Mouse (Mus musculus) forebrain, embryonic 12.5 days (tissue): ENCODE data around the gene Tns1. TPM values are rescaled to one million over a fixed set of nuclear protein-coding genes. Genes with fewer than 3 reads are reported as not detected.
A peak's percentile ranks its signal among the peaks of the same experiment; 100 is the strongest.

ENCODE experiments used
- ATAC-seq: fragments of 200-750 bp; cut with Nextera tagmentation; 2 replicates; pipeline ENCODE4 v1.8.0; 2017; ENCODE audit warnings: moderate TSS enrichment; ENCODE audit not compliant: low FRiP score
- H3K27ac ChIP-seq: fragments of 300-500 bp; sonication (generic); 2 replicates; pipeline ENCODE4 v1.5.1; 2016; ENCODE audit warnings: mild to moderate bottlenecking
- H3K27me3 ChIP-seq: fragments of 300-500 bp; sonication (generic); 2 replicates; pipeline ENCODE4 v1.6.1; 2016; ENCODE audit warnings: mild to moderate bottlenecking
- H3K36me3 ChIP-seq: fragments of 300-500 bp; sonication (generic); replicated peaks from 2 replicates; pipeline ENCODE4 v1.6.1; 2016; ENCODE audit warnings: mild to moderate bottlenecking
- H3K4me1 ChIP-seq: fragments of 300-500 bp; sonication (generic); 2 replicates; pipeline ENCODE4 v1.6.1; 2016
- H3K4me2 ChIP-seq: fragments of 300-500 bp; sonication (generic); 2 replicates; pipeline ENCODE4 v1.6.1; 2016; ENCODE audit warnings: mild to moderate bottlenecking, moderate library complexity
- H3K4me3 ChIP-seq: fragments of 300-500 bp; sonication (generic); replicated peaks from 2 replicates; pipeline ENCODE4 v1.5.1; 2016; ENCODE audit warnings: mild to moderate bottlenecking
- H3K9ac ChIP-seq: fragments of 300-500 bp; sonication (generic); 2 replicates; pipeline ENCODE4 v1.6.1; 2016; ENCODE audit warnings: mild to moderate bottlenecking
- H3K9me3 ChIP-seq: fragments of 300-500 bp; sonication (generic); 2 replicates; pipeline ENCODE4 v1.6.1; 2016
- WGBS: fragments of 180-500 bp; shearing (Covaris S2); methylation state at CpG from one replicate; pipeline ENCODE4 v1.1.7; 2016; 5-methylcytosine and 5-hydroxymethylcytosine counted together
- polyA plus RNA-seq: library from polyadenylated mRNA; unstranded; fragments of >200 nt; fragmentation: Nextera tagmentation; extraction: Ambion mirVana; gene quantifications from 2 replicates; pipeline ENCODE4 v1.2.1, GENCODE M21; 2016

Tns1 gene
- polyA plus RNA-seq, 1 experiment from 2014 or later: 13.0 TPM

DNA sequence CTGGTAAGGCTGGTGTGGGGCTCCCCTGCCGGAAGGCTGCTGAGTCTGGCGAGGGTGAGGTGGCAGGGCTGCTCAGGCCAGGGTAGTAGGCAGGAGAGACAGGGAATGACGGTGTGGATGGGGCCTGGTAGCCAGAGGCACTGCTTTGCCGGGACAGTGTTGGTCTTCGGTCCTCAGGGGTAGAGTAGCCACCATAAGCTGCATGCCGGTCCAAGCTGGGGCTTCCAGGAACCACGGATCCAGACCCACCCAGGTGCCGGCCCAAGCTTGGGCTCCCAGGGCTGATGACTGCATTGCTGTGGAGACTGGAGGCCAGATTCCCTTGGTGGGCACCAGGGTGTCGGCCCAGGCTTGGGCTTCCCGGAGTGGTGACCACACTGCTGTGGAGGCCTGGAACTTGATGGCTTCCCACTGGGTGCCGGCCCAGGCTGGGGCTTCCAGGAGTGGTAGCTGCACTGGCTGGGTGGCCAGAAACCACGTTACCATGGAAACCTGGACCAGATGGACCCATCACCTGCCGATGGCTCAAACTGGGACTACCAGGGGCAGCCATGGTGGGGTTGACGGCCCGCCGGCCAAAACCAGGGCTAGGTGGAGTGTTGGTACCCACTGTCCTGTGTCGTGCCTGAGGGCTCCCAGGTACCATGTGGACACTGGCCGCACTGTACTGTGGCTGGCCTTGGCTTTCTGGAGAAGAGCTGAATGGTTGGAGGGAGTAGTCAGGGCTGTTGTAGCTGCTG is 199.2 kb downstream of the Tns1 start:
- no peaks in the 10 kb centered on the region for H3K4me1 ChIP-seq
- H3K9me3 ChIP-seq: no peaks in the 10 kb centered on the region
- no peak overlapping the region for H3K9ac ChIP-seq
- H3K4me3 ChIP-seq: no peak overlapping the region
- H3K27me3 ChIP-seq: no peaks in the 10 kb centered on the region
- WGBS: 89% methylated on average over 18 of the region's 18 CpGs
- H3K36me3 ChIP-seq: peaks cover 26% of the 10 kb centered on the region; the same call in 1 of the 2 replicates
- H3K4me2 ChIP-seq: no peak overlapping the region
- ATAC-seq: no peak
- H3K27ac ChIP-seq: no peak overlapping the region

DNA sequence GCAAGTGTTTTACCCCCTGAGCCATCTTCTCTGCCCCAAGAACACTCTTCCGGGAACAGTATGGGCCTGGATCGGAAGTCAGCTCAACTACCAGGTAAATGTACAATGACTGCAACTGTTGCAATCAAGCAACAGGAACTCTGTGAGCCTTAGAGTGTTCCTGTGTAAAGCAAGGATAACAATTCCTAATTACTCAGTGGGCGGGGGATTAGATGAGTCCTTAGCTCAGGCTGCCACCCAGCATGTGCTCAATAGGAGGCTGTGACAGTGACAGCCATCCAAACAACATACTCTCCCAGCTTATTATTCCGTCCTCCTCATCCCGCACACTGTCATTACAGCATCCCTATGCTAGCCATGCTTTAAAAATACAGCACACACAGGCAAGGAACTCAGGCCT is 200.0 kb downstream of the Tns1 start:
- Histone ChIP-seq H3K4me1 (no peaks in the 10 kb centered on the region), H3K27me3 (no peaks in the 10 kb centered on the region), H3K4me3 (no peak overlapping the region), H3K9ac (no peak overlapping the region), H3K4me2 (no peak overlapping the region), H3K9me3 (no peaks in the 10 kb centered on the region), H3K36me3 (peaks cover 26% of the 10 kb centered on the region; the same call in 1 of the 2 replicates), H3K27ac (no peak overlapping the region)
- 81% methylated on average over 5 of the region's 5 CpGs for WGBS
- no peak for ATAC-seq

- Histone ChIP-seq H3K4me3 (no peak overlapping the region), H3K9me3 (no peaks in the 10 kb centered on the region), H3K27ac (no peak overlapping the region), H3K9ac (no peak overlapping the region), H3K4me2 (no peak overlapping the region), H3K36me3 (peaks cover 26% of the 10 kb centered on the region; the same call in 1 of the 2 replicates), H3K27me3 (no peaks in the 10 kb centered on the region), H3K4me1 (no peaks in the 10 kb centered on the region)
- ATAC-seq: no peak
- WGBS: 87% methylated on average over 8 of the region's 8 CpGs
These were observed 201.1 kb downstream of the Tns1 start for GRCm38 (mm10) chr1:73923185-73923584.

DNA sequence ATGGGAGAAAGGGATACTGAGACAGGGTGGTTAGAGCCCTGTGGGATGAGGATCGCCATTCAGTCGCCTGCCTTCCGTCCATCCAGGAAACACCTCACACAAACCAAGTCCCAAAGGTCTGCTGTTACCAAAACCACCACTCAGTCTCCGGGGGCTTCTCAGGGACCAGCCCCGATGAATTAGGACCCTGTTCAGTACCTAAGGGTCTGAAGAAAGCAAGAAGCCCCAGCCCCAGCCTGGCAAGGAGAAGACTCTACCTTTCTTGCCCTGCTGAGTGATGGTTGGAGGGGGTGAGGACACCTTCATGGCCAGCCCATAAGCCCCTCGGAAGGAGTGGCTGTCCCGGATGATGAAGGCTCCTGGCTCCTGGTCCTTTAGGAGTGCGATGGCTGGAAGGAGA is 203.5 kb downstream of the Tns1 start:
- ATAC-seq: no peak
- WGBS: 91% methylated on average over 8 of the region's 8 CpGs

DNA sequence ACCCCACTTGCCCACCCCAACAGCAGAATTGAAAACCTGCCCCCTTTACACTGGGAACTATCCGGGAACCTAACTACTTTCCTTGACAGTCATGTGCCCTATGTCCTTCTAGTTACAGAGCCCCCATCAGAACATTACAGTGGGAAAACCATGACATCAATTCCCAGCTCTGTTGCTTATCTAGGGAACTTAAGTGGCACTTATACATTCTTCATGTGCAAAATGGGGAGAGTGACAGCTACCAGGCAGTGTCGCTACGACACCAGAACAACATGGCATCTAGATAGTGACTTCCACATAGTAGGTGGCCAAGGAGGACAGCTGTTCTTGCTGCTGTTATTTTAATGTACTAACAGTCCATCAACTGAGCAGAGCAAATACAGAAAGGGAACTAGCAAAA is 204.3 kb downstream of the Tns1 start:
- Histone ChIP-seq H3K9ac (no peak overlapping the region), H3K4me3 (no peak overlapping the region), H3K27me3 (no peaks in the 10 kb centered on the region), H3K4me1 (0 out of 2 replicates have a peak, but pooled peaks cover 3% of the 10 kb centered on the region), H3K36me3 (peaks cover 26% of the 10 kb centered on the region; the same call in 1 of the 2 replicates), H3K9me3 (no peaks in the 10 kb centered on the region), H3K4me2 (no peak overlapping the region), H3K27ac (no peak overlapping the region)
- ATAC-seq: no peak
- WGBS: 93% methylated on average over 3 of the region's 3 CpGs

More for the DNA sequence above, 203.5 kb downstream of the Tns1 start:
- Histone ChIP-seq H3K27me3 (no peaks in the 10 kb centered on the region), H3K9ac (no peak overlapping the region), H3K9me3 (no peaks in the 10 kb centered on the region), H3K4me2 (no peak overlapping the region), H3K36me3 (peaks cover 33% of the 10 kb centered on the region; the same call in 1 of the 2 replicates), H3K4me3 (no peak overlapping the region), H3K27ac (no peak overlapping the region), H3K4me1 (no peaks in the 10 kb centered on the region)

- ATAC-seq: no peak
- Histone ChIP-seq H3K36me3 (peaks cover 13% of the 10 kb centered on the region; the same call in 1 of the 2 replicates), H3K27me3 (no peaks in the 10 kb centered on the region)
These were observed 206.2 kb downstream of the Tns1 start for GRCm38 (mm10) chr1:73918001-73918400.

DNA sequence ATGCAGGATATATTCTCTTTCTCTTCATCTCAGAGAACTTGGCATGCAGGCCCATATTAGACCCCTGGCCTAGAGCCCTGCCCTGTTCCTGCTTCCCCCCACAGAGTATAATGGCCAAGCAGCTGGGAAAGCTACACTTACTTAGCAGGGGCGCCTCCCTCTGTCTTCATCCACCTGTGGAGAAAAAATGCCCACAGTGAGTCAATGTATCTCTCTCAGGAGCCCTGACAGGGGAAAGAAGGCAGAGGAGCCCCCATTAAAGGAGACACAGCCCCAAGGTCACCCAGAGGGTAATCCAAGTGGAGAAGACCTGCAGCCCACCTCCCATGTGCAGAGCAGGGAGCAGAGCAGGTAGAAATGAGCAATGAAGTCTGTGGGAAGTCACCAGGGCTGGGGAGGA is 208.0 kb downstream of the Tns1 start:
- no peak overlapping the region for H3K27ac ChIP-seq
- WGBS: 80% methylated on average over 1 of the region's 1 CpGs
- no peak for ATAC-seq

More at GRCm38 (mm10) chr1:73918001-73918400, 206.2 kb downstream of the Tns1 start:
- H3K9ac ChIP-seq: no peak overlapping the region
- whole genome bisulfite sequencing: 82% methylated on average over 11 of the region's 11 CpGs
- peaks cover 14% of the 10 kb centered on the region for H3K4me1 ChIP-seq
- H3K9me3 ChIP-seq: no peaks in the 10 kb centered on the region
- H3K27ac ChIP-seq: no peak overlapping the region
- H3K4me2 ChIP-seq: no peak overlapping the region
- no peak overlapping the region for H3K4me3 ChIP-seq

DNA sequence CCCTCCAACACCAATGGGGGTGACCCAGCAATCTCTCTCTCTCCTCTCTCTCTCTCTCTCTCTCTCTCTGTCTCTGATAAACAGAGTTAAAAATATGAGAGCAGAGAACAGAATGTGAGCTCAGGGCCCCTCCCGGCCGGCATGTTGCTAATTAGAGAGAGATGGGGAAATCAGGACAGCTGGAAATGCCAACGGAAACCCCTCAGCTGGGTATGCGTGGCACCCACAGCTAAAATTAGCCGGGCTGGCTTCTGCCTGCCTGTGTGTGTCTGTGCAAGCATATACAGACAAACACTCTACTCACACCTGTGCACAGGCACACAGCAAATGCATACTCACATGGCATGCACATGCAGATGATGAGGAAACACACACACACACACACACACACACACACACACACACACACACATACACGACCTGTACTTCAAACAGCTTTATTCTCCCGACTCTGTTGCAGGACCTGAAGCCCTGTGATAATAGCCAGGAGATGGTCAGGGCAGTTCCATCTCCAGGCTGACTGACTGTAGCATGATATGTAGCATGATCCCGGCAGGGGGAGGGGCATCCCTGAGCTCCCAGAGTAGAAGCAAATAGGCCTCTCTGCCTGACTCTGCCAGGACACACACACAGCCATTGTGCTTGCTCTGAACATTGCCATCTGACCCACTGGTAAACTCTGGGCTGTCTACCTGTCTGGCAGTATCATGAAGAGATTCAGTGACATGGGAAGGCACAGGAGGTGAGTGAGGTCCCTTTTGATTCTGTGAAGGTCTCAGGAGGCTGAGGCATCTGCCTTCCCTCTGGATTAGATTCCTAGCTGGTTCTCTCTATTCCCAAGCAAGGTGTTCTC is 208.8 kb downstream of the Tns1 start:
- no peaks in the 10 kb centered on the region for H3K9me3 ChIP-seq
- H3K9ac ChIP-seq: no peak overlapping the region
- no peak overlapping the region for H3K4me2 ChIP-seq
- no peaks in the 10 kb centered on the region for H3K27me3 ChIP-seq
- 69% methylated on average over 8 of the region's 8 CpGs for WGBS
- 0 out of 2 replicates have a peak, but pooled peaks have one; percentile 27 for ATAC-seq
- H3K4me1 ChIP-seq: peaks cover 14% of the 10 kb centered on the region
- H3K4me3 ChIP-seq: no peak overlapping the region
- peaks cover 9% of the 10 kb centered on the region; the same call in 1 of the 2 replicates for H3K36me3 ChIP-seq
- no peak overlapping the region for H3K27ac ChIP-seq

More for the DNA sequence above, 208.0 kb downstream of the Tns1 start:
- Histone ChIP-seq H3K27me3 (no peaks in the 10 kb centered on the region), H3K4me3 (no peak overlapping the region), H3K36me3 (peaks cover 13% of the 10 kb centered on the region; the same call in 1 of the 2 replicates), H3K4me1 (peaks cover 14% of the 10 kb centered on the region), H3K9ac (no peak overlapping the region), H3K9me3 (no peaks in the 10 kb centered on the region), H3K4me2 (no peak overlapping the region)

DNA sequence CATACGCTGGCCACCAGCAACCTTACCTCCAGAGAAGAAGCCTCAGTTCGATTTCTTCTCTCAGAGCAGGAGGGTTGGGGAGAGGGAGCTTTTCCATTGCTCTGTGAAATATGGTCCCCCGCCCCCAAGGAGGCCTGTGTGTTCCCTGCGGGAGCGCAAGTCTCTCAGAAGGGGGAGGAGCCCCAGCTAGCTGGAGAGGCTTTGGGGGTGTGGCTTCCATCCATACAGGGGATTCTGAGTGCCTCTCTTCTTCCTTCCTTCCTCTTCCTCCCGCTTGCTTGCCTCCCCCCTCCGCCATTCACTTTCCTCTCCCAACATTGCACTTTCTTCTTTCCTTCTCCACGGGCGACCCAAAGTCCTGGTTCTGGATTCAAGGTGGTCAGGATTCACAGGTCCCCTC is 210.2 kb downstream of the Tns1 start:
- Histone ChIP-seq H3K4me3 (no peak overlapping the region), H3K4me1 (peaks cover 14% of the 10 kb centered on the region), H3K27ac (no peak overlapping the region), H3K4me2 (peak overlapping the region; percentile 28; the same call in 1 of the 2 replicates), H3K9ac (no peak overlapping the region), H3K27me3 (no peaks in the 10 kb centered on the region), H3K9me3 (no peaks in the 10 kb centered on the region), H3K36me3 (peaks cover 9% of the 10 kb centered on the region; the same call in 1 of the 2 replicates)
- peak; percentile 70 for ATAC-seq
- 24% methylated on average over 9 of the region's 9 CpGs for WGBS

GRCm38 (mm10) chr1:73913071-73914005 is 210.9 kb downstream of the Tns1 start:
- Histone ChIP-seq H3K27ac (no peak overlapping the region), H3K4me2 (0 out of 2 replicates have a peak overlapping the region, but pooled peaks have one; percentile 28), H3K36me3 (peaks cover 9% of the 10 kb centered on the region; the same call in 1 of the 2 replicates), H3K27me3 (no peaks in the 10 kb centered on the region), H3K4me3 (no peak overlapping the region), H3K9me3 (no peaks in the 10 kb centered on the region), H3K9ac (no peak overlapping the region), H3K4me1 (peaks cover 14% of the 10 kb centered on the region)
- no peak for ATAC-seq
- WGBS: 78% methylated on average over 19 of the region's 19 CpGs

DNA sequence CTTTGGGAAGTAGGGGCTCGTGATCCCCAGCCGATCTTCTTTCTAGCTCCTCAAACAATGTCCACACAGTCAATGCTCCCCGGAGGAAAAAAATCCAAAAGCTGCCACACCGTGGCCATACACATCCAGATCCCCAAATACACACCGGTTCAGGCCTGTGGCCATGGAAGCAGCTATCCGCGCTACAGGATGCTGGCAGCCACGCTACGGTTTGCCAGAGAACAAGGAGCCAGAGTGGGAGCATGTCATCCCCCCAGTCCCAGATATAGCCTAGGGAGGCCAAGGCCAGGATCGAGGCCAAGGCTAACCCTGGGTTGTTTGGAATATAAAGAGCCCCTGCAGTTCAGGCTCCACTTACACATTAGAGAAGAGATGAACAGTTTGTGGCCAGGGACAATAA is 211.8 kb downstream of the Tns1 start:
- H3K36me3 ChIP-seq: peaks cover 9% of the 10 kb centered on the region; the same call in 1 of the 2 replicates
- H3K9me3 ChIP-seq: no peaks in the 10 kb centered on the region
- no peak overlapping the region for H3K27ac ChIP-seq
- H3K4me3 ChIP-seq: no peak overlapping the region
- no peak for ATAC-seq
- H3K4me1 ChIP-seq: peaks cover 14% of the 10 kb centered on the region
- WGBS: 88% methylated on average over 10 of the region's 10 CpGs
- no peaks in the 10 kb centered on the region for H3K27me3 ChIP-seq
- no peak overlapping the region for H3K4me2 ChIP-seq
- no peak overlapping the region for H3K9ac ChIP-seq
